Mouse (Mus musculus) kidney, postnatal 36 days (tissue): ENCODE measurements around the gene Cyth3.

Experiments
- DNase-seq, 2 experiments: peaks; one replicate each; pipeline ENCODE4 v3.0.0; 2021 to 2022; ENCODE audit warnings: mixed read lengths in 2 of 2

The Cyth3 gene

GRCm38 (mm10) chr5:143621893-143622622, at the start of gene Cyth3:
TSS of gene Cyth3 (plus strand) at chr5:143622447.
- peak; percentile 95 to 97 for DNase-seq

DNA sequence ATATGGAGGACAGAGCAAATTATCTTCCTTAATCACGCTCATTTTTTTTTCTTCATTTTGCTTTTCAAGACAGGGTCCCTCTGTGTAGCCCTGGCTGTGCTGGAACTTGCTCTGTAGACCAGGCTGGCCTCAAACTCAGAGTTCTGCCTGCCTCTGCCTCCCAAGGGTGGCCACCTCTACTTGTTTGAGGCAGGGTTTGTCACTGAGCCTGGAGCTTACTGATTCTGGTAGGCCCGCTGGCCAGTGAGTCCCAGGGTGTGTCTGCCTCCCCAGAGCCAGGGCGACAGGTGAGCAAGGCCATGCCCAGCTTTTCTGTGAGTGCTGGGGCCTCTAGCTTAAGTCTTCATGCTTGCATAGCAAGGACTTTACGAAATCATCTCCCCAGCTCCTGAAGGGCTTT, 49.2 kb upstream of the Cyth3 start:
- no peak for DNase-seq

DNA sequence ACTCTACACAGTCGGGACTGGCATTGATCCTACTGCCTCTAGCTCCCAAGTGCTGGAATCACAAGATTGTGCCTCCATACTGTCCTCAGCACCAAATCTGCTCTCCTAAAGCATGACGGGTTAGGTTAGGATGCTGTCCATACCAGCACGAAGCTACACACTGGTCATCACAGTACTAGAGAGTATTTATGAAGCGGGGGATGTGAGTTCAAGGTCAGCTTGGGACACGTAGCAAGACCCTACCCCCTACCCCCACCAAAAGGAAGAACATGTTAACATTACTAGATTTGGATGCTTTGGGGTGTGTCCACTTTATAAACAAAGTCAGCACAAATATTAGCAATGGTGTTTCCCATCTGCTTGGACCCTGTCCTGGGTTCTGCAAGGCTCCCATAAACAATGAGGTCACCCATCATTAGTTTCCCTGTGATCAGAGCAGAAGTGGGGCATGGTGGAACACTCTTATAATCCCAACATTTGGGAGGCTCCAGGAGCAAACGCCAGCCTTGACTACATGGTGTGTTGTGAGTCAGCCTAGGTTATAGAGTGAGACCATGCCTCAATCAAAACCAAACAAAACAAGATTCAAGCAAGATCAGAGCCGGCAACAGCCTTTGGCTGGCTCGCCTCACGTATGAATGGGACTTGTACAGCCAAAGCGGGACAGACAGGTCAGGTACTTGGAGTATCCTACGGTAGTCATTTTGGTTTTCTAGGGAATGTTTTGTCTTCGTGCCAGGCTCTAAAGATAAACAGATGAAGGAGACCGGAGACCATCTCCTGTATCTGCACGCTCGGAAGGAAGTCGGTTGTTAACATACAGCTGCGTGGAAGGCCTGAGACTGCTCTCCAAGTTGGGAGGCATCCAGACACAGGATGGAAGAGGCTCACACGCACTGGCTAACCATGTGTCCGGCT, 47.7 kb upstream of the Cyth3 start:
- peak; percentile 25 to 44 for DNase-seq

- no peak for DNase-seq
These were observed 42.6 kb upstream of the Cyth3 start for GRCm38 (mm10) chr5:143579537-143580203.

DNA sequence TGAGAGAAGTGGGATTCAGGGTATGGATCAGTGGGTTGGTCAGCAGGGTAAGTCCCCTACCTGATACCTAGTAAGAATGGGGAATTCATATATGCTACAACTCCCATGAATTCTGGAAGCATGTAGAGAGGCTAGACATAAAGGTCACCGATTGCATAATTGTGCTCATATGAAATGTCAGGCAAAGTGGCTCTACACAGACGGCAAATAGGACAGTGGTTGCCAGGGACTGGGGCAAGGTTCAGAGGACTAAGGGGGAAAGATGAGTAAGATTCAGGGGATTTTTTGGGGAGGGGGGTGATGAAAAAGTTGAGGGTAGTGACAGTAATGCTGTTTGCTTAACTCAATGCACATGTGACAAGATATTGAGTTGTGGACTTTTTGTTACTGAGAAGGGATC, 41.3 kb upstream of the Cyth3 start:
- DNase-seq: no peak

GRCm38 (mm10) chr5:143581874-143582273, 40.4 kb upstream of the Cyth3 start:
- no peak for DNase-seq

DNA sequence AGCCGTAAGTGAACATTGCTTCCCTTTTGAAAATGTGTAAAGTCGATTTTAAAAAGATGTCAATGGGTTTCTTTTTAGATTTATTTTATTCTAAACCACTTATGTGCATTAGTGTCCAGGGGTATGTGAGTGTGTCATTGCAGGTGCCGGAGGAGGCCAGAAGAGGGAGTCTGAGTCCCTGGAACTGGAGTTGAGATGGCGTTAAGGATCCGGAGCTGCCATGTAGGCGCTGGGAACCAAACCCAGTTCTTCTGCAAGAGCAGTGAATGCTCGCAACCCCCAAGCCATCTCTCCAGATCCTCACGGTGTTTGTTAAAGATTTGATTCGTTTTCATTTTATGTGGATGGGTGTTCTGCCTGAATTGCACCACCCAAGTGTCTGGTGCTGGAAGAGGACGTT, 39.2 kb upstream of the Cyth3 start:
- DNase-seq: no peak

GRCm38 (mm10) chr5:143584982-143585381, 37.3 kb upstream of the Cyth3 start:
- no peak for DNase-seq

- DNase-seq: peak; percentile 28 to 42
These were observed 35.9 kb upstream of the Cyth3 start for GRCm38 (mm10) chr5:143586386-143586785.

GRCm38 (mm10) chr5:143589108-143589507, 33.1 kb upstream of the Cyth3 start:
- DNase-seq: peak in 1 of 2 experiments; percentile 18

GRCm38 (mm10) chr5:143592926-143593325, 29.3 kb upstream of the Cyth3 start:
- DNase-seq: no peak

DNA sequence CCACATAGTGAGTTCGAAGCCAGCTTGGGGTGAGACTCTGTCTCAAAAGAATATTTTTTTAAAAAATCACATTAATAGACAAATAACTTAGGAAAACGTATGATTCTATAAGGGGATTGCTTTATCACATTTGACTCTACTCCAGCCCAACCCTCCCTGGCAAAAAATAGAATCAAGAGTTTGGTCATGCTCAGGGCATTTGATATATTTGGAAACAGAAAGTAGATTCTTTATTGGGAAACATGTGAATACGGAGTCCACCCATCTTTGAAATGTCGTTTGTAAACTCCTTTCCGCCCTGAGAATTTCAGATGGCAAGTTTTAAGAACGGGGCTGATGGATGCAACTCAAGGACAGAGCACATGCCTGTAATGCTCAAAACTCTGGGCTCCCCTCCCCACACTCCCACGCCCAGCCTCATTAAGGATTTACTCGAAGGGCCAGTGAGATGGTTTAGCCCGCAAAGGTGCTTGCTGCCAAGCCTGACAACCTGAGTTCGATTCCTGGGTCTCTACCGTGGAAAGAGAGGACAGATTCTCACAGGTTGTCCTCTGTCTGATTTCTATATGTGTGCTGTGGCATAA, 28.6 kb upstream of the Cyth3 start:
- DNase-seq: no peak

GRCm38 (mm10) chr5:143594291-143595065, 27.8 kb upstream of the Cyth3 start:
- DNase-seq: no peak

DNA sequence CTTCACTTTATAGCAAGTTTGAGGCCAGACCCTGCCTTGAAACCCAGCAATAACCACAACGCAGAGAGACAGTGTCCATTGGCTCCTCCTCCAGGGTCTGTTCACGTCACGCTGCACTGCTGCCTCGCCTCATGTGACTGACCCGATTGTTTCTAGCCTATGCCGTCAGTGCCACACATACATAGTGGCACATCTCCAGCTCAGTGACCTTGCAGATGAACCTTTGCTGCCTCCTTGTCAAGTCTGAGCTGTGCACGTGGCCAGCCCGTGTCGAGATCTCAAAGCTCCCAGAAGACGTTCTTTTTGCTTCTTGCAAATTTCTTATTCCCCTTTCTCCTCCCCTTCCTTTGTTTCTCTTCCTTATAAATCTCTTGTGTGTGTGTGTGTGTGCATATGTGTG, 20.2 kb upstream of the Cyth3 start:
- peak in 1 of 2 experiments; percentile 19 for DNase-seq

DNA sequence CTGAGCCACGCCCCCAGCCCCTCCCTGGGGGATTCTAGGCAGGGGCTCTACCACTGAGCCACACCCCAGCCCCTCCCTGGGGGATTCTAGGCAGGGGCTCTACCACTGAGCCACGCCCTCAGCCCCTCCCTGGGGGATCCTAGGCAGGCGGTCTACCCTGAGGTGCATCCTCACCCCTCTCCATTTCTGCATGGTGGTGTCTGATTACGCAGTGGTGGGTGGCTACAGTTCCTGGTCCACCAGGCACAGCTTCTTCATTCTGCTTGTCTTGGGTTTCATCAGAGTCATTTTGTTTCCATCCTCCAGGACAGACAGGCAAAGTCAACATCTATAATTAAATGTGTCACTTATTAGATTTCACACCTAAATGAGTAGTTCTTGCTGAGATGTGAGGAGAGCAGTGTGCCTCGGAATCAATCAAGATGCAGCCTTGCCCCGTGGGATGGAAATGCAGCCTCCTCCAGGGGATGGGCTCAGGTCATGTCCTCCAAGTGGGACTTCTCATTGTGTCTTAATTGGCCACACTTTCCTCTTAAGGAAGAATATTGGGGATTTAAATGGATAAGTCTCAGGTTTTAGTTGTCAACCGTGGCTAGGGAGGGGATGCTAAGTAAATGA, 18.0 kb upstream of the Cyth3 start:
- no peak for DNase-seq

DNA sequence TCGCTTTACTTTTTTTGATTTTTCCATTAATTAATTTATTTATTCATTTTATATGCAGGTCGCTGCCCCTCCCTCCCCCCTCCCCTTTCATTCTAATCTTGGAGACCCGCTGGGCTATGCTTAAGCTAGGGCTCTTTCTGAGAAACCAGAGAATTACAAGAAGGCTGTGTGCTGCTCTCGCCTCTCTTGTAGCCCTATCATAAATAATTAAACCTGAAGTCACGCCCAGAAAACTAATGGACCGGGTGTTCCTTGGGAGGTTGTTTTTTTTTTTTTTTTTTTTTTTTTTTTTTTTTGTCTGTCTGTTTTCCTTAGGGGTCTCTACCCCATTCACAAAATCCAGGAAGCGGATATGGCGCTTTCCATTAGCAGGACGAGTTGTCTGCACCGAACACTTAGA, 15.5 kb upstream of the Cyth3 start:
- no peak for DNase-seq

- no peak for DNase-seq
These were observed 14.1 kb upstream of the Cyth3 start for GRCm38 (mm10) chr5:143608175-143608574.

GRCm38 (mm10) chr5:143611954-143612353, 10.3 kb upstream of the Cyth3 start:
- DNase-seq: no peak

DNA sequence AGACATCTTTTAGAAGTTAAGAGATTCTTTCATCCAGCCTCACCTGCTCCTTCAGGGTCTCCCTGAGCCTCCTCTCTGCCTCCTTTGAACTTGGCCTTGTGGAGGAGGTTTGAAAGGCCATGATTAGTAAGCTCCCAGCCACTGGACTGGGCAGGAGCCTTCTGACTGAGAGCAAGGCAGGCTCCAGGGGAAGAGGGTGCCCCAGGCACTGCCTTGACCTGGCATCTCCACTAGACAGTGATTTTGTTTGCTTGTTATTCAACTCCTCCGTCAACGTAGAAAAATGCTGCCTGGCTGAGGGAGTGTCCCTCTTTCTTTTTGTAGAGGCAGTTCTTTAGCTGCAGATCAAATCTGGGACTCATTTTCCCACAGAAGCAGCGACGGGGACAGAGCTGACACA, 9.0 kb upstream of the Cyth3 start:
- no peak for DNase-seq

- no peak for DNase-seq
These were observed 7.7 kb upstream of the Cyth3 start for GRCm38 (mm10) chr5:143614519-143614918.

DNA sequence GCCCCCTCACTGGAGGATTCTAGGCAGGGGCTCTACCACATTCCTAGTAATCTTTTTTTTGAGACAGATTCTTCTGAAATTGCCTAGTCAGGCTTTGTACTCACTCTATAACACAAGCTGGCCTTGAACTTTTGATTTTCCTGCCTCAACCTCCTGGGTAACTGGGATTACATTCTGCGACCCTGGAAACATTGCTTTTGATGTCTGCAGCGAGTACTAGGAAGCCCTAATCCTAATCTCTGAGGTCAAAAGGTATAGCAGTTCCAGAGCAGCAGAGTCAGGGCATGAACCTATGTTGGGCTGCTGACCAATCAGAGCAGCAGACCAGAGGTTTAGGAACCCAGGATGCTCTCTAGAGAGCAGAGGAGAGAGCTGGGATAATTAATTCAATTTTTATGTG, 6.9 kb upstream of the Cyth3 start:
- no peak for DNase-seq

DNA sequence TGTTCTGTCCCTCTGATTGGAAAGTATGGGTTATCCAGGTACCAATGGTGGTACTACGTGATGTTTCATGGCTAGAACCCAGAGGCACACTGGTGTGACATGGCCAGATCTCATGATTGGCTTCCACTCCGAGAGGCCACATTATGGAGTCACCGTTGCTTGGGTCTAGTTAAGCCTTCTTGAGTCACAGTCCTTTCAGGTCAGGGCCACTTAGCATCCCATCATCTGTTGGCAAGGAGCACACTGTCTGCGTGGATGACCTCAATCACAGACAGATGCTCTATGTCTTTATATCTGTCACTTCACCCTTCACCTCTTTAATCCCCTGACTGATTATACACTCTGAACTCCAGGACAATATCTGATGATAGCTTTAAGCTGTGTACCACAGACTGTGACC, 6.1 kb upstream of the Cyth3 start:
- DNase-seq: no peak
